Mouse (Mus musculus) hindbrain, embryonic 13.5 days (tissue): ENCODE data around the gene Tor1aip2. TPM values are rescaled to one million over a fixed set of nuclear protein-coding genes. Genes with fewer than 3 reads are reported as not detected.

Experiments
- ATAC-seq: fragments of 200-750 bp; cut with Nextera tagmentation; 2 replicates; pipeline ENCODE4 v1.8.0; 2017; ENCODE audit warnings: moderate TSS enrichment; ENCODE audit not compliant: low FRiP score
- H3K27ac ChIP-seq: fragments of 300-500 bp; sonication (generic); 2 replicates; pipeline ENCODE4 v1.5.1; 2015; ENCODE audit warnings: inconsistent platforms, mild to moderate bottlenecking, moderate library complexity
- H3K27me3 ChIP-seq: fragments of 300-500 bp; sonication (generic); 2 replicates; pipeline ENCODE4 v1.6.1; 2015; ENCODE audit warnings: mild to moderate bottlenecking, inconsistent platforms
- H3K36me3 ChIP-seq: fragments of 300-500 bp; sonication (generic); 2 replicates; pipeline ENCODE4 v1.6.1; 2015; ENCODE audit warnings: mild to moderate bottlenecking, inconsistent platforms
- H3K4me1 ChIP-seq: fragments of 300-500 bp; sonication (generic); replicated peaks from 2 replicates; pipeline ENCODE4 v1.6.1; 2015; ENCODE audit warnings: inconsistent platforms
- H3K4me2 ChIP-seq: fragments of 300-500 bp; sonication (generic); 2 replicates; pipeline ENCODE4 v1.6.1; 2015; ENCODE audit warnings: inconsistent platforms, mild to moderate bottlenecking, moderate library complexity
- H3K4me3 ChIP-seq: fragments of 300-500 bp; sonication (generic); 2 replicates; pipeline ENCODE4 v1.5.1; 2015; ENCODE audit warnings: mild to moderate bottlenecking, inconsistent platforms
- H3K9ac ChIP-seq: fragments of 300-500 bp; sonication (generic); 2 replicates; pipeline ENCODE4 v1.6.1; 2015; ENCODE audit warnings: mild to moderate bottlenecking, inconsistent platforms
- H3K9me3 ChIP-seq: fragments of 300-500 bp; sonication (generic); 2 replicates; pipeline ENCODE4 v1.6.1; 2016; ENCODE audit warnings: inconsistent platforms
- WGBS: fragments of 180-500 bp; shearing (Covaris S2); methylation state at CpG from one replicate; pipeline ENCODE4 v1.1.7; 2015; 5-methylcytosine and 5-hydroxymethylcytosine counted together
- polyA plus RNA-seq: library from polyadenylated mRNA; unstranded; fragments of >200 nt; fragmentation: Nextera tagmentation; extraction: Ambion mirVana; gene quantifications from 2 replicates; pipeline ENCODE4 v1.2.1, GENCODE M21; 2015

Gene Tor1aip2
- polyA plus RNA-seq, 1 experiment from 2014 or later: 66.9 TPM

DNA sequence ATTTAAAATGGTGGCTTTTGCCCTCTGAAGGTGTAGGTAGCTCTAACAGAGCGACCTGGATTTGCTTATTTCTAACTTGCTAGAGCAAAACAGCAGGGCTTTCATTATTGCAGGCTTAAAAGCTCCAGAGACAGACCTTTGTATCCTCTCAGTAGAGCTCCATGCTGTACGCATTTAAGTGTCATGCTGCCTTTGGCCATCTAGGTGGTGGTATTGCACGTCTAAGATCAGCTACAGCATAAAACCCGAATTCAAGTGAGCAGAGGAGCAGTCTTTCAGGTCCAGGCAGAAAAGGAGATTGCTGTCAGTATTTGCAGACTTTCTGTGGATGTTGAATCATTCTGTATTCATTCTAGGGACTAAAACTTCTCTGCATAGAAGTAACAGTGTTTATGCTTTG is 7.8 kb downstream of the Tor1aip2 start:
- Histone ChIP-seq H3K4me3 (no peak overlapping the region), H3K4me1 (peaks cover 26% of the 10 kb centered on the region), H3K27me3 (no peaks in the 10 kb centered on the region), H3K4me2 (no peak overlapping the region), H3K27ac (no peak overlapping the region), H3K9me3 (no peaks in the 10 kb centered on the region), H3K9ac (no peak overlapping the region), H3K36me3 (peaks cover 3% of the 10 kb centered on the region; the same call in 1 of the 2 replicates)
- ATAC-seq: no peak
- 18% methylated on average over 4 of the region's 4 CpGs for WGBS

GRCm38 (mm10) chr1:156044211-156044611 is 9.0 kb downstream of the Tor1aip2 start:
- H3K4me1 ChIP-seq: peaks cover 26% of the 10 kb centered on the region
- WGBS: 91% methylated on average over 5 of the region's 5 CpGs
- H3K36me3 ChIP-seq: peaks cover 10% of the 10 kb centered on the region
- no peaks in the 10 kb centered on the region for H3K9me3 ChIP-seq
- H3K4me3 ChIP-seq: no peak overlapping the region
- no peak for ATAC-seq
- H3K9ac ChIP-seq: no peak overlapping the region
- no peak overlapping the region for H3K27ac ChIP-seq
- H3K4me2 ChIP-seq: no peak overlapping the region
- H3K27me3 ChIP-seq: no peaks in the 10 kb centered on the region

DNA sequence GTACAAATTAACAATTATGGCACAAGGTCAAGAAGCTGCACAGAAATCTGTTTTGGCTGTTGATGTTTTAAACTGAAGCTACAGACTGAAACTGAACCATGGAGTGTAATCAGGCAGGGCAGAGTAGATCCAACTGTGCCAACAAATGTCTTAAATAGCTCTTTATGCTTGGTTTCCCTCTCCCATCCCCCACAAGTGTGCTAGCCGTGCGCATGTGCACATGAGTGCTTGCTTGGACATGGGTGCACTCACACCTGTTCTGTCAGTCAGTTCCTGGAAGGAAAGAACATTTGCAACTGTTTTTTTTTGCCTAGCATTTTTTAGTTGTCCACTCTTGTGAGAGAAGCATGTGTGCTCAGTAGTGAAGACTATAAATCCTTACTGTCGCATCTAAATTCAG is 11.5 kb downstream of the Tor1aip2 start:
- Histone ChIP-seq H3K9me3 (no peaks in the 10 kb centered on the region), H3K4me3 (no peak overlapping the region), H3K27me3 (no peaks in the 10 kb centered on the region), H3K9ac (no peak overlapping the region), H3K36me3 (peaks cover 29% of the 10 kb centered on the region), H3K4me1 (peaks cover 19% of the 10 kb centered on the region), H3K4me2 (no peak overlapping the region), H3K27ac (no peak overlapping the region)
- no peak for ATAC-seq
- WGBS: 86% methylated on average over 3 of the region's 3 CpGs

DNA sequence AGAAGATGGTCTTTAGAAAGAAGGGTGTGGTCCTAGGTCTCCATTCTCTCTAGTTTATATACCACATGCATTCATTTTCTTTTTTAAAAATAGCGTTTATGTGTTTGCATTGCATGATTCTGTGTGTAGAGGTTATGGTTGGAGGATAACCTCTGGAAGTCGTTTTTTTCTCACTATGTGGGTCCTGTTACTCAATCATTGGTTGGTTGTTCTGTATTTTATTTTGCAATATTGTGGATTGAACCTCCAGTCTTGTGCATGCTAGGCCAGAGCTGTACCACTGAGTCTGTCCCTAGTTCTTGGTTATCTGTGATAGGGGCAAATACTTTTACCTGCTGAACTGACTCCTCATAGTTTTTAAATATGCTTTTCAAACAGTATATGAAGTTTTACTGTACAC is 23.0 kb downstream of the Tor1aip2 start:
- Histone ChIP-seq H3K4me3 (no peak overlapping the region), H3K9ac (no peak overlapping the region), H3K4me1 (no peaks in the 10 kb centered on the region), H3K36me3 (peaks cover 31% of the 10 kb centered on the region), H3K27ac (no peak overlapping the region), H3K4me2 (no peak overlapping the region), H3K9me3 (no peaks in the 10 kb centered on the region), H3K27me3 (no peaks in the 10 kb centered on the region)
- ATAC-seq: no peak
- 90% methylated on average over 2 of the region's 2 CpGs for WGBS

DNA sequence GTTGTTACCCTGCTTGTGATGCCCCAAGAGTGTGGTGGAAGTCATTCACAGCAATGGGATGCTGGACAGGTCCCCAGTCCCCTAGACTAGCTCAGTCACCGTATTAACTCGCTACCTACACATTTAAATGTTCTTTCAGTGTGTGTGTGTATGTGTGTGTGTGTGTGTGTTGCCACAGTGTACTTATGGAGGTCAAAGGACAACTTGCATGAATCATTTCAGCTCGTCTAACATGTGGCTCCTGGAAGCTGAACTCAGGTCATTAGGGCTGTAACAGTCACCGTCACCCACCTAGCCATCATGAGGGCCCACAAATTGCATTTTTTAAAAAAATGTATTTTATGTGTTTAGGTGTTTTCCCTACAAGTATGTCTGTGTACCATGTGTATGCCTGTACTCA is 27.0 kb downstream of the Tor1aip2 start:
- H3K9me3 ChIP-seq: no peaks in the 10 kb centered on the region
- no peak for ATAC-seq
- H3K36me3 ChIP-seq: peaks cover 53% of the 10 kb centered on the region
- 95% methylated on average over 4 of the region's 4 CpGs for WGBS
- H3K27me3 ChIP-seq: no peaks in the 10 kb centered on the region
- H3K27ac ChIP-seq: no peak overlapping the region
- no peak overlapping the region for H3K4me2 ChIP-seq
- H3K4me3 ChIP-seq: no peak overlapping the region
- H3K9ac ChIP-seq: no peak overlapping the region
- no peaks in the 10 kb centered on the region for H3K4me1 ChIP-seq

GRCm38 (mm10) chr1:156066133-156066532 is 30.9 kb downstream of the Tor1aip2 start:
- H3K9ac ChIP-seq: no peak overlapping the region
- no peak for ATAC-seq
- H3K4me3 ChIP-seq: no peak overlapping the region
- H3K27ac ChIP-seq: no peak overlapping the region
- H3K27me3 ChIP-seq: no peaks in the 10 kb centered on the region
- 68% methylated on average over 3 of the region's 3 CpGs for WGBS
- H3K36me3 ChIP-seq: peaks cover 52% of the 10 kb centered on the region
- no peaks in the 10 kb centered on the region for H3K9me3 ChIP-seq
- H3K4me1 ChIP-seq: no peaks in the 10 kb centered on the region
- no peak overlapping the region for H3K4me2 ChIP-seq

- peaks cover 20% of the 10 kb centered on the region for H3K36me3 ChIP-seq
- no peak overlapping the region for H3K4me2 ChIP-seq
- no peak for ATAC-seq
- H3K4me3 ChIP-seq: no peak overlapping the region
- no peak overlapping the region for H3K9ac ChIP-seq
- no peaks in the 10 kb centered on the region for H3K27me3 ChIP-seq
- H3K27ac ChIP-seq: no peak overlapping the region
- 0 out of 2 replicates have a peak, but pooled peaks cover 4% of the 10 kb centered on the region for H3K4me1 ChIP-seq
- WGBS: 89% methylated on average over 14 of the region's 14 CpGs
- H3K9me3 ChIP-seq: no peaks in the 10 kb centered on the region
Measured at GRCm38 (mm10) chr1:156070106-156070505, 34.9 kb downstream of the Tor1aip2 start.

- Histone ChIP-seq H3K4me2 (no peak overlapping the region), H3K4me1 (0 out of 2 replicates have a peak, but pooled peaks cover 4% of the 10 kb centered on the region), H3K27me3 (no peaks in the 10 kb centered on the region), H3K9me3 (no peaks in the 10 kb centered on the region), H3K9ac (no peak overlapping the region), H3K4me3 (no peak overlapping the region), H3K36me3 (no peaks in the 10 kb centered on the region), H3K27ac (no peak overlapping the region)
- 59% methylated on average over 15 of the region's 15 CpGs for WGBS
- no peak for ATAC-seq
Measured at GRCm38 (mm10) chr1:156073169-156073821, 38.1 kb downstream of the Tor1aip2 start.

GRCm38 (mm10) chr1:156074575-156074974 is 39.4 kb downstream of the Tor1aip2 start:
- Histone ChIP-seq H3K9me3 (no peaks in the 10 kb centered on the region), H3K9ac (no peak overlapping the region), H3K4me1 (0 out of 2 replicates have a peak, but pooled peaks cover 4% of the 10 kb centered on the region), H3K36me3 (no peaks in the 10 kb centered on the region), H3K4me2 (no peak overlapping the region), H3K27me3 (no peaks in the 10 kb centered on the region), H3K27ac (no peak overlapping the region), H3K4me3 (no peak overlapping the region)
- ATAC-seq: no peak
- WGBS: 56% methylated on average over 8 of the region's 8 CpGs

GRCm38 (mm10) chr1:156076474-156076873 is 41.3 kb downstream of the Tor1aip2 start:
- 52% methylated on average over 4 of the region's 4 CpGs for WGBS
- H3K4me1 ChIP-seq: 0 out of 2 replicates have a peak, but pooled peaks cover 4% of the 10 kb centered on the region
- no peaks in the 10 kb centered on the region for H3K36me3 ChIP-seq
- no peak for ATAC-seq
- no peak overlapping the region for H3K4me2 ChIP-seq
- no peak overlapping the region for H3K27ac ChIP-seq
- H3K27me3 ChIP-seq: no peaks in the 10 kb centered on the region
- H3K4me3 ChIP-seq: no peak overlapping the region
- no peaks in the 10 kb centered on the region for H3K9me3 ChIP-seq
- H3K9ac ChIP-seq: no peak overlapping the region

- Histone ChIP-seq H3K9me3 (no peaks in the 10 kb centered on the region), H3K36me3 (no peaks in the 10 kb centered on the region), H3K27ac (no peak overlapping the region), H3K4me2 (no peak overlapping the region), H3K4me3 (no peak overlapping the region), H3K27me3 (no peaks in the 10 kb centered on the region), H3K9ac (no peak overlapping the region), H3K4me1 (0 out of 2 replicates have a peak, but pooled peaks cover 4% of the 10 kb centered on the region)
- ATAC-seq: no peak
- 67% methylated on average over 3 of the region's 3 CpGs for WGBS
Measured at GRCm38 (mm10) chr1:156077655-156078054, 42.5 kb downstream of the Tor1aip2 start.

DNA sequence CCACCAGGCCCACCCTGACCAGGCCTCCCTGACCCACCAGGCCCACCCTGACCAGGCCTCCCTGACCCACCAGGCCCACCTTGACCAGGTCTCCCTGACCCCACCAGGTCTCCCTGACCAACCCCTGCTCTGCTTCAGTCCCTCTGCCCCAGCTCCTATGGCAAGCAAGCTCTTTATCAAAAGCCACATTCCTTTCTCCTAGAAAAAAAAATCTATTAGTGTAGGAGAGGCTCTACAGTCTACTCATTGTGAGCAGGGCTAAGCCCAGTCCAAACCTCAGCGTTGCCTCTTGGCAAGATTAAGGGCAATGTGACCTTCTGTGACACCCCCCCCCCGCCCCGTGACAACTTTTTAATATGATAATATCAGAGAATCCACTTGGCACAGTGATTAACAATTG is 49.4 kb downstream of the Tor1aip2 start:
- H3K4me2 ChIP-seq: no peak overlapping the region
- 77% methylated on average over 3 of the region's 3 CpGs for WGBS
- no peaks in the 10 kb centered on the region for H3K4me1 ChIP-seq
- no peaks in the 10 kb centered on the region for H3K27me3 ChIP-seq
- H3K36me3 ChIP-seq: no peaks in the 10 kb centered on the region
- no peaks in the 10 kb centered on the region for H3K9me3 ChIP-seq
- H3K9ac ChIP-seq: no peak overlapping the region
- H3K27ac ChIP-seq: no peak overlapping the region
- no peak overlapping the region for H3K4me3 ChIP-seq
- ATAC-seq: no peak

DNA sequence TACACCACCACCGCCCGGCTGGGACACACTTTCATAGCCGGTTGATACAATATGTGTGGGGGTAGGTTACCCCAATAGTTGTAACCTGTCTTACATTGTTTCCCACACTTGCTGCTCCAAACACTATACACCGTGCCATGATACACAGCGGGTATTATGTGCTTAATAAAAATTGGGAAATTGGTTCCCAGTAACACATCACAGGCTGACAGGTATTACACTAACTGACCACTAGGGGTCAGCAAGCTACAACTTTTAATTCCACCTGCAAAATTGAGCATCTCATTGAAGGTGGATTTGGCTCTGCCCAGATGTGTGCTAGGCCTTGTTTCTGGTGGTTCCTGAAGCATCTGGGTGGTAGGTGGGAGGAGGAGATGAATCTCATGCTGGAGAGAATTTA is 50.6 kb downstream of the Tor1aip2 start:
- peaks cover 11% of the 10 kb centered on the region for H3K4me1 ChIP-seq
- peak; percentile 43 for ATAC-seq
- H3K9ac ChIP-seq: no peak overlapping the region
- H3K4me2 ChIP-seq: no peak overlapping the region
- no peak overlapping the region; the same call in 1 of the 2 replicates for H3K27ac ChIP-seq
- no peak overlapping the region for H3K4me3 ChIP-seq
- H3K9me3 ChIP-seq: no peaks in the 10 kb centered on the region
- H3K27me3 ChIP-seq: no peaks in the 10 kb centered on the region
- H3K36me3 ChIP-seq: no peaks in the 10 kb centered on the region
- 61% methylated on average over 5 of the region's 5 CpGs for WGBS
